Mouse (Mus musculus): ENCODE measurements around the gene Txndc9.

GRCm38 (mm10) chr1:37985764-37986323 lies 11.8 kb downstream of the Txndc9 start:
- TF ChIP-seq CTCF (IDR thresholded peaks at IDR 0.05; ENCODE audit: borderline replicate concordance, insufficient read depth, low read length) = 0 out of 2 replicates have a peak, but pooled peaks have one; percentile 6
- no peak for TF ChIP-seq POLR2A (IDR thresholded peaks at IDR 0.05; ENCODE audit: low read depth, low read length)

All from embryonic fibroblast, embryonic 13.5 days (primary cell).